Mouse (Mus musculus): Measurements from ENCODE around the gene Itprid2.
A peak's percentile ranks its signal among the peaks of the same experiment; 100 is the strongest.
"Not testable (repeated sequence)": the region's sequence is repeated elsewhere in the genome, so short reads cannot be mapped to it uniquely, and the experiment has no call there.

The Itprid2 gene

DNA sequence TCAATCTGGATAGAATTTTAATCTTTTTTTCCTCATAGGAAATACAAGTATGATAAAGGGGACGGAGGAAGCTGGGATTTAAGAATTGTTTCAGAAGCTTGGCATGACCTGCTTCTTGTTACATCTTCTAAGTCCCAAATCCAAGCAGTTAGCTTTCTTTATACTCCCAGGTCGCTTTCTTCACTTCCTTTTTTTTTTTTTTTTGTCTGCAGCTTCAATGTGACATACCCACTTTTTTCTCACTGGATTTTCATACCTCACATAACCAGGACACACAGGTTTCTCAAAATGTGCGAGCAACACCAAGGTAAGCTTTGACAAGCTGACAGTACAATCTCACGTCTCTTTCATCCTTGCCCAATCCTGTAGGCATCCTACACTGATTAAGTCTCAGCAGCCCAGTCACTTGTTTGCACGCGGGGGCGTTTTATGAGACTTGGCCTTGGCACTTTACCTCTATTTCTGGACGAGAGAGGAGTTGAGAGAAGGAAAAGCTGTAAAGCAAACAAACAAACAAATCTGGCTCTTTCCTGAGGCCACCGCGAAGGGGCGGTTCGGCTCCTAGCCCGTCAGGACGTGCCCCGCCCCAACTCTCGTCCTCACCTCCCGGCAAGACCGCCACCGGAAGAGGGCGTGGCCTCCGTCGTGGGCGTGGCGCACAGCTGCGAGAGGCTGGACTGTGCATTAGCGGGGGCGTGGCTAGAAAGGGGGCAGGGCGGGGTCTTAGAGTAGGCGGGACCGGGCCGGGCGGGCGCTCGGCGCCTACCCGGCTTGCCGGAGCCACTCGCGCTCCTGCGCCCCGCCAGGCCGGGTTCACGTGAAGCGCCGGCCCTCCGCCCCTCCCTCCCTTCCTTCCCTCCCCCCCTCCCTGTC lies at the start of gene Itprid2:
Itprid2 (plus strand) TSS at position 825 of the 873 bp plus-strand sequence.
- peak; percentile 99 to 100 for DNase-seq

- no peak for DNase-seq
Measured at GRCm38 (mm10) chr2:79596177-79596576, 39.0 kb upstream of the Itprid2 start.

GRCm38 (mm10) chr2:79597090-79597489 lies 38.1 kb upstream of the Itprid2 start:
- DNase-seq, result no peak

- DNase-seq, result not testable (repeated sequence)
Measured at GRCm38 (mm10) chr2:79601109-79601508, 34.0 kb upstream of the Itprid2 start.

GRCm38 (mm10) chr2:79601691-79602116 lies 33.4 kb upstream of the Itprid2 start:
- DNase-seq, result no peak

DNA sequence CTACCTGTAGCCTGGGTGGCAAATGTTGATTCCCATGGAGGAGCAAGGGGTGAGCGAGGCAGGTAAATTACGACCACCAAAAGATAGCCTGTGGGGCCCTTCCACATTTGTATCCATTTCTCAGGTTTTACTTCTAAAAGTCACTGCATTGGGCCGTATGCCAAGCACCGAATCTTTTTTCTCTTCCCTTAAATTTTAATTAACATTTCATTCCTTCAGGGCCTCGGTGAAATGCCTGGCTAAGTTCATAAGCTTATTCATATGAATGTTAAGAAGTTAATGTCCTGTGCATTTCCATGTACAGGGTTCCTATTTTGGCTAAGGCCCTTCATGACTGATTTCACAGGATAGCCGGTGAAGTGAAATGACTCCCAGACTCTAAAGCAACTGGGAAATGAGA lies 32.8 kb upstream of the Itprid2 start:
- DNase-seq, result no peak

DNA sequence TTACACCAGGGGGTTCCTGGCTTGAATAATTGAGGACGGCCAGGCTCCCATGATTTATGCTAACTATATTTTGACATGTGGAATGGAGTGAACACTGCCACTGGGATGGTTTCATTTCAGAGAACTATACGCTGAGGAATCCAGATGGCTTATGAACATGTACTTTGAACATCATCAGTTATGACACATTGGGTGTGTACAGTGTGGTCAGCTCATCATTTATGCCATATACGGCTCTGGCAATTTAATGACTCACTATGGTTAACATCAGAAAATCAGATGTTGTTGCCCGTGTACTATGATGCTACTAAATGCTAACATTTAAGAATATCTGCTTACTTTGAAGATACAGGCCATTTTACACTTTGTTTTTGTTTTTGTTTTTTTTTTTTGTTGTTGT lies 31.8 kb upstream of the Itprid2 start:
- DNase-seq, result no peak

GRCm38 (mm10) chr2:79606033-79606432 lies 29.1 kb upstream of the Itprid2 start:
- no peak for DNase-seq

- DNase-seq, result no peak
Measured at GRCm38 (mm10) chr2:79607181-79607580, 28.0 kb upstream of the Itprid2 start.

DNA sequence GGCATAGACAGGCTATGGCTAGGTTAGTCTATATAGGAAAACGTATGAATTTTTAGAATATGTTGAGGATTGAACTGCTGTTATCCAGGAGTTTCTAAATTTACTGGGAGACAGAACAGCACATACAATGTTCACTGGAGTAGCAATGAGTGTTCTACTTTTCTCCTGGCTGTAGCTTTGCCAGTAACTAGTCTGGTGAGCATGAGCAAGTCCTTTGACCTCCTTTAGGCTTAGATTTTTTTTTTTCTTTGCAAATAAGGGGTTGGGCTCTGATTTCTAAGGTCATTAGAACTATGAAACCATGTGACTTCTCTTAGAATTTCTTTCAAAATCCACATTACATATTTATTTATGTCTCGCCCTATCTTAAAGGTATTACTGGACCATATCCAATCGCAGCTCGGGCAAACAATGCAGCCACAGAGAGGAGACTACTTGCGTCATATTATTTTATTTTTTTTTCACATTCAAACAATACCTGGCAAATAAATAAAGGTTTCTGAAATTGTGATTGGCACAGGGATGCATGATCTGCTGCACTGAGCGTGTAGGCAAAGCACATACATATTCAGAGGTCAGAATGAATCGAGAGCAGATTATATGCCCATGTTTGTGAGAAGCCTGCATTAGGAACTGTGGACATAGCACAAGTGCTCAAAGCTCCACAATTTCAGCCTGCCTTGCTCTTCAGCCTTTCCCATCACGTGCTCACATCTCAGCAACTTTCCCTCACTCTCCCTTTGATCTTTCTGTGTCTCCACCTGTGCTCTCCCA lies 26.7 kb upstream of the Itprid2 start:
- DNase-seq, result no peak

DNA sequence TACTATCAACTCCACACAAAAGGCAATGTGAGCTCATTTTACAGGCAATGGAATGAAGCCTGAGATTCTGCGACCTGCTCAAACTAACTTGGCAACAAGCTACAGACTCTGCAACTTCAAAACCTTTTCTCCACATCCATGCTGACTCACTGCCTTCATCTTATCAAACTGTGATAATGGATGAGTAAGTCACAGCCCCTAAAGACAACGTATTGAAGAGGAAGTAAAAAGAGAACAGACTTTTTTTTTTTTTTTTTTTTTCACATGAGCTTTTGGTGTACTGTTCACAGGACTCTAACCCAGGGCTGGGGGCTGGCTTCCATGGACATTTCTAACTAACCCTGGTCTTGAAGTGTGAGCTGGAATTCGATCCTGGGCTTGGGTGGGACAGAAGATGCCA lies 24.3 kb upstream of the Itprid2 start:
- no peak for DNase-seq

DNA sequence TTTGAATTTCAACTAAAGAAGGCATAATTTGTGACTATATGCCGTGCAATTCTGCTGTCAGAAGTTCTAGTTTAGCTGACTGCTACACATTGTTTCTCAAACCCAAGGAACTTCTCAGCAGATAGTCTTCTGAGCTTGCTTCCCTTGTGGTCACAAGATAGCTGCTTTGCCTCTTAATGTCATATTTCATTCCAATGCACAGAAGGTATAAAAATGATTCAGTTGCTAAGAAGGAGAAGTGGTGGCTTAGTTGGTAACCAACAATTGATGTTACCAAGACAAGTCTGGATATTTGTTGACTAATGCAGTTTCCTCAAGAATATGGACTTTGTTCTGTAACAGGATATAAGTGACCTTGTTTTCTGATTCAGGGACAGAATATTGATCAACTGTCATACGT lies 17.0 kb upstream of the Itprid2 start:
- no peak for DNase-seq

GRCm38 (mm10) chr2:79618614-79619568 lies 16.3 kb upstream of the Itprid2 start:
- no peak for DNase-seq

- DNase-seq, result no peak
Measured at GRCm38 (mm10) chr2:79623256-79623655, 11.9 kb upstream of the Itprid2 start.

GRCm38 (mm10) chr2:79627624-79628023 lies 7.5 kb upstream of the Itprid2 start:
- DNase-seq, result no peak

- no peak for DNase-seq
Measured at GRCm38 (mm10) chr2:79630231-79630630, 4.9 kb upstream of the Itprid2 start.

- peak; percentile 68 to 74 for DNase-seq
Measured at GRCm38 (mm10) chr2:79635426-79636291, 507 bp downstream of the Itprid2 start.

DNA sequence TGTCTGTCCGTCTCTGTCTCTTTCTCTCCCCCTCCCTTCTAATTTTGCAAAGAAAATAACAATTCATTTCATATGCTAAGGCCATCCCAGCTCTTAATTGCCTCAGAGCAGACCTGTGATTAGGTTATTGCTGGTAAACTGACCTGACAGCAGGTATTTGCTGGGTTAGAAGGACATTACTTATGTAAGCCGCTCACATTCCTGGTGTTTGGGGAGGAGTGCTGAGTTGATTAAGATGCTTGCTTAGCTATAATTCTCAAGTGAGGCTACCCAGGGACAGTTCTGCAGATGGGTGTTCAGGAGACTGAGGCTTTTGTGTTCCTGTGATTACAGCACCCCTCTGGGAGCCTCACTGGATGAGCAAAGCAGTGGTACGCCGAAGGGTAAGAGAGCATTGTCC lies 3.8 kb downstream of the Itprid2 start:
- no peak for DNase-seq

GRCm38 (mm10) chr2:79646237-79646688 lies 11.1 kb downstream of the Itprid2 start:
- DNase-seq, result peak; percentile 80 to 81

DNA sequence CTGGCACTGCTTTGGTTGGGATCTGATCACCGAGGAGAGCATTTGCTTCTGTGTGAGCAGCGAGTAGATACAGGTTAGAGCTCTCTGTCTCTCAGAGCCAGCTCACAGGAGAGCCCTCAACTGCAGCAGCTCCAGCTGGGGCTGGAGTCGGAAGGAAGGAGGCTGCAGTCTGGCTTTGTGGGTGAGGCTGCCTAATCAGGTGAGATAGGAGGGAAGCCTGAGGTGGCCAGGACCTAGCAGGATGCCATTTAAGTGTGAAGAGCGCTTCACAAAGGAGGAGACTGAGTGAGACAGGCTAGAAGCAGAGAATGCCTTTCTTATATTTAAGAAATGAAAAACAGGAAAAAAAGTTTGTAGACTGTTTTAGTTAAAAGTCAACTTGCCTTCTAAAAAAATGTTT lies 11.9 kb downstream of the Itprid2 start:
- no peak for DNase-seq

DNA sequence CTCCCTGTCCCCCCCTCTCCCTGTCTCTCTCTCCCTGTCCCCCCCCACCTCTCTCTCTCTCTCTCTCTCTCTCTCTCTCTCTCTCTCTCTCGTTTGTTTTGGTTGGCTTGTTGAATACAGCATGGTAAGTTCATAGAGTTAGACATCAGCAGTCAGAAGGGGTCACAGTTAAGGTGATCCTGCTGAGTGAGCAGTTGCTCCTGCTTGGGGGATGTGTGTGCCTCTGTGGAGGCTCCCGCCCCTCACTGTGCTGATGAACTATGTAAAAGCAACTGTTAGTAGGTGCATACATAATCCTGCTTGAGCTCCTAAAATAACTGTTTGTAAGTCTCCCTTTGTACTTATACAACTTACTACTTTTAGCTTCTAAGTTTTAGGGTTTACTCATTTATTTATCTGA lies 12.6 kb downstream of the Itprid2 start:
- no peak for DNase-seq

- DNase-seq, result no peak
Measured at GRCm38 (mm10) chr2:79651185-79651584, 16.0 kb downstream of the Itprid2 start.

All from B cell, adult 2 months (primary cell).